Mouse (Mus musculus) heart, adult 2 months (tissue): Measurements from ENCODE around the gene Gm42669. TPM values are rescaled to one million over a fixed set of nuclear protein-coding genes. Genes with fewer than 3 reads are reported as not detected.

ENCODE experiments used
- DNase-seq, 2 experiments: peaks; one replicate each; pipeline ENCODE4 v3.0.0; 2021
- H3K27ac ChIP-seq: fragments of 200-600 bp; 2 replicates; pipeline ENCODE4 v1.8.1; 2022
- H3K27me3 ChIP-seq: fragments of 200-500 bp; 2 replicates; pipeline ENCODE4 v1.6.1; 2012; ENCODE audit warnings: mild to moderate bottlenecking, low read length, inconsistent platforms, mixed read lengths; ENCODE audit not compliant: control insufficient read depth, insufficient read depth
- H3K36me3 ChIP-seq: fragments of 200-500 bp; 2 replicates; pipeline ENCODE4 v1.6.1; 2012; ENCODE audit warnings: low read length, inconsistent platforms; ENCODE audit not compliant: control insufficient read depth, insufficient read depth
- H3K4me1 ChIP-seq: fragments of 200-500 bp; 2 replicates; pipeline ENCODE4 v1.6.1; 2011; ENCODE audit warnings: low read length; ENCODE audit not compliant: control insufficient read depth, insufficient read depth
- H3K4me3 ChIP-seq: fragments of 200-600 bp; 2 replicates; pipeline ENCODE4 v1.8.1; 2022
- H3K79me2 ChIP-seq: fragments of 200-500 bp; replicated peaks from 2 replicates; pipeline ENCODE4 v1.6.1; 2012; ENCODE audit warnings: mild to moderate bottlenecking, inconsistent platforms, low read length, moderate library complexity, mixed read lengths; ENCODE audit not compliant: control insufficient read depth, insufficient read depth
- H3K9ac ChIP-seq: fragments of 200-500 bp; 2 replicates; pipeline ENCODE4 v1.6.1; 2012; ENCODE audit warnings: low read depth, mild to moderate bottlenecking, control low read depth, inconsistent platforms, low read length, mixed read lengths
- CTCF ChIP-seq: fragments of 200-600 bp; IDR thresholded peaks from 2 replicates; pipeline ENCODE4 v1.8.1; 2022; ENCODE audit warnings: antibody characterized with exemption, mild to moderate bottlenecking, moderate library complexity
- EP300 ChIP-seq: fragments of 200-500 bp; IDR thresholded peaks from 2 replicates; pipeline ENCODE4 v1.6.1; 2011; ENCODE audit warnings: low read depth, low read length, control low read depth; ENCODE audit not compliant: insufficient read depth
- POLR2A ChIP-seq: fragments of 200-500 bp; IDR thresholded peaks from 2 replicates; pipeline ENCODE4 v1.6.1; 2011; ENCODE audit warnings: mild to moderate bottlenecking, low read depth, low read length, control low read depth; ENCODE audit not compliant: insufficient read depth
- WGBS: fragments of 180-500 bp; shearing (Covaris S2); methylation state at CpG from one replicate; pipeline ENCODE4 v1.1.7; 2018; 5-methylcytosine and 5-hydroxymethylcytosine counted together
- intact Hi-C: fragments of 180-260 bp; cut with DNase I; formaldehyde crosslinking; loops from one replicate; pipeline ENCODE4 v1.15.1; 2025
- polyA plus RNA-seq: library from polyadenylated mRNA; depleted of rRNA; stranded (reverse); fragments of >200 nt; gene quantifications from 2 replicates; pipeline ENCODE4 v1.2.3, GENCODE M21; 2012
- total RNA-seq, 2 experiments: library from RNA; stranded (reverse); gene quantifications; 2 replicates each; pipeline ENCODE4 v1.2.3; 2021

Gm42669 gene
- total and polyA plus RNA-seq, 3 experiments, result 0.08 TPM; not detected in 2

DNA sequence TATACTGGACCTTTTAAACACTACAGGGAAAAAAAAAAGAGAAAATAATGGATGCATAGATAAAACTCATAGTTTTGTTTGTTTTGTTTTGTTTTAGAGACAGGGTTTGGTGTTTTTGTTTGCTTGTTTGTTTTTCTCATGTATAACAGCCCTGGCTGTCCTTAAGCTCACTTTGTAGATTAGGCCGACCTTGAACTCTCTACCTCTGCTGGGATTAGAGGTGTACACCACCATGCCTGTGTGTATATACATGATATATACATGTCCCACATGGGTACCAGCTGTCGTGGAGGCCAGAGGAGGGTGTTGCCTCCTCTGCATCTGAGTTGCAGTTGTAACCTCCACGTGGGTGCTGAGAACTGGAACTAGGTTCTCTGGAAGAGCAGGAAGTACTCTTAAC, 41.0 kb downstream of the Gm42669 start:
- Histone ChIP-seq H3K79me2 (no peaks in the 10 kb centered on the region), H3K4me1 (no peaks in the 10 kb centered on the region; the same call in 1 of the 2 replicates), H3K27ac (no peak overlapping the region), H3K4me3 (no peak overlapping the region), H3K9ac (no peak overlapping the region), H3K27me3 (no peaks in the 10 kb centered on the region), H3K36me3 (no peaks in the 10 kb centered on the region)
- DNase-seq, result no peak
- intact Hi-C loops, result no loop called here
- TF ChIP-seq EP300, result no peak
- TF ChIP-seq POLR2A, result no peak
- WGBS, result 87% methylated on average over 3 of the region's 3 CpGs

DNA sequence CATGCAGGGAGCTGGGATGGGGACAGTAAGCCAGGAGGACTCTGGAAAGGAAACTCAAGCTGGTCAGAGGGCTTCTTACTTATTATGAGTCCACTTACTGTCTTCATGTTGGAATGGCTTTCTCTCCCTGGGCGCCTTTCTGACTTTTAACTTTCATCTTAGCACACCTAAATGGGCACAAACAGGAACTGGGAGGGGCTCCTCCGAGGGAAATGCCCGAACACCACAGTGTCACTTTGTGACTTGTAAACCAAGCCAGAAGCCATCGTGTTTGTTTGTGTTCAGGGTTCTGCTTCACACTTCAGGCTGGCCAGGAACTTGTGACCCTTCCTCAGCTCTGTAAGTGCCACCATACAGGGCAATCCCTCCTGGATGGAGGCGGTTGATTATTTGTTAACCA, 46.9 kb downstream of the Gm42669 start:
- Histone ChIP-seq H3K9ac (no peak overlapping the region), H3K27ac (no peak overlapping the region), H3K4me1 (no peaks in the 10 kb centered on the region), H3K36me3 (no peaks in the 10 kb centered on the region; the same call in 1 of the 2 replicates), H3K79me2 (no peaks in the 10 kb centered on the region), H3K27me3 (no peaks in the 10 kb centered on the region), H3K4me3 (no peak overlapping the region)
- TF ChIP-seq EP300 (no peak), POLR2A (no peak), CTCF (no peak)
- 73% methylated on average over 5 of the region's 5 CpGs for WGBS
- intact Hi-C loops, result no loop called here
- no peak for DNase-seq

- intact Hi-C loops, result no loop called here
- TF ChIP-seq CTCF (no peak), POLR2A (no peak), EP300 (no peak)
Observed at GRCm38 (mm10) chr5:107556969-107557368, 49.5 kb downstream of the Gm42669 start.

DNA sequence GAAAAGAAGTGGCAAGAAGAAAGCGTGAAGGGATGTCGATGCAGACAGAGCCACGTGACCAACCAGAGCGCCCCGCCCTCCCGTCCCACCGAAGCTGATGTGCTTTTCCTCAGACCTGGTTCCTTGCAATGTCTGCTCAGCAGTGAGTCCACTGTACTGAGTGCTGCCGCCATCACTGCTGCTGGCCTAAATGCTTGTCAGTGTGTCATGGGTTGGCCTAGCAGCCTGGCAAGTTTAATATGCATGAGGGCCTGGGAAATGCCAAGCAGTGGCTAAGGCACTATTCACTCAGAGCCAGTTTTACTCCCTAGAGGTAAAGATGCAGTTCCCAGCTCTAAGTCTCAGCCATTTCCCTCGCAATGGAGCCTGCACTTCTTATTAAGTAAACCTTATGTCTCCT, 61.7 kb downstream of the Gm42669 start:
- WGBS, result 94% methylated on average over 9 of the region's 9 CpGs
- TF ChIP-seq POLR2A, result no peak
- Histone ChIP-seq H3K4me3 (no peak overlapping the region), H3K27ac (no peak overlapping the region), H3K79me2 (no peaks in the 10 kb centered on the region; the same call in 1 of the 2 replicates), H3K27me3 (no peaks in the 10 kb centered on the region), H3K36me3 (no peaks in the 10 kb centered on the region), H3K9ac (no peak overlapping the region), H3K4me1 (no peaks in the 10 kb centered on the region)
- no peak for DNase-seq
- intact Hi-C loops, result no loop called here

More at GRCm38 (mm10) chr5:107556969-107557368, 49.5 kb downstream of the Gm42669 start:
- no peaks in the 10 kb centered on the region for H3K79me2 ChIP-seq
- H3K27ac ChIP-seq, result no peak overlapping the region
- 81% methylated on average over 3 of the region's 3 CpGs for WGBS
- H3K9ac ChIP-seq, result no peak overlapping the region
- H3K4me3 ChIP-seq, result no peak overlapping the region
- no peak for DNase-seq
- peaks cover 2% of the 10 kb centered on the region for H3K36me3 ChIP-seq
- H3K4me1 ChIP-seq, result no peaks in the 10 kb centered on the region
- no peaks in the 10 kb centered on the region for H3K27me3 ChIP-seq

- H3K27me3 ChIP-seq, result no peaks in the 10 kb centered on the region
- H3K79me2 ChIP-seq, result no peaks in the 10 kb centered on the region
- intact Hi-C loops, result loop anchor here (5.0 to 10.0 kb wide), 2 partner anchors 160 to 733 kb away; partner anchors contain the start of gene Btbd8
- DNase-seq, result peak; percentile 90
- H3K27ac ChIP-seq, result peak within 1 kb of the TSS; percentile 75
- H3K36me3 ChIP-seq, result no peaks in the 10 kb centered on the region
- H3K4me1 ChIP-seq, result no peaks in the 10 kb centered on the region; the same call in 1 of the 2 replicates
- H3K9ac ChIP-seq, result peak within 1 kb of the TSS; percentile 95
- WGBS, result under 1% methylated on average over 50 of the region's 64 CpGs
- peak within 1 kb of the TSS; percentile 98 for H3K4me3 ChIP-seq
- TF ChIP-seq POLR2A, result peak; percentile 83
- TF ChIP-seq EP300, result no peak
- TF ChIP-seq CTCF, result peak; percentile 34
Observed at GRCm38 (mm10) chr5:107597301-107598077, 90.1 kb downstream of the Gm42669 start, which contains the start of the genes Rpap2 and Glmn. Gene Rpap2 (plus strand): TSS chr5:107597373. Gene Glmn (minus strand): TSS chr5:107597888.

- no peak for DNase-seq
- no peak overlapping the region for H3K9ac ChIP-seq
- 36% methylated on average over 4 of the region's 4 CpGs for WGBS
- H3K36me3 ChIP-seq, result no peaks in the 10 kb centered on the region
- intact Hi-C loops, result loop anchor here (5.0 to 10.0 kb wide), 2 partner anchors 161 to 734 kb away; partner anchors contain the start of gene Btbd8
- no peak overlapping the region for H3K27ac ChIP-seq
- H3K4me3 ChIP-seq, result no peak overlapping the region; the same call in 1 of the 2 replicates
- no peak for TF ChIP-seq CTCF
- no peak for TF ChIP-seq POLR2A
- no peak for TF ChIP-seq EP300
- H3K4me1 ChIP-seq, result no peaks in the 10 kb centered on the region; the same call in 1 of the 2 replicates
- no peaks in the 10 kb centered on the region for H3K79me2 ChIP-seq
- no peaks in the 10 kb centered on the region for H3K27me3 ChIP-seq
Observed at GRCm38 (mm10) chr5:107598380-107598779, 91.0 kb downstream of the Gm42669 start.
